Mouse (Mus musculus): ENCODE measurements around the gene Ints3.

Gene Ints3

DNA sequence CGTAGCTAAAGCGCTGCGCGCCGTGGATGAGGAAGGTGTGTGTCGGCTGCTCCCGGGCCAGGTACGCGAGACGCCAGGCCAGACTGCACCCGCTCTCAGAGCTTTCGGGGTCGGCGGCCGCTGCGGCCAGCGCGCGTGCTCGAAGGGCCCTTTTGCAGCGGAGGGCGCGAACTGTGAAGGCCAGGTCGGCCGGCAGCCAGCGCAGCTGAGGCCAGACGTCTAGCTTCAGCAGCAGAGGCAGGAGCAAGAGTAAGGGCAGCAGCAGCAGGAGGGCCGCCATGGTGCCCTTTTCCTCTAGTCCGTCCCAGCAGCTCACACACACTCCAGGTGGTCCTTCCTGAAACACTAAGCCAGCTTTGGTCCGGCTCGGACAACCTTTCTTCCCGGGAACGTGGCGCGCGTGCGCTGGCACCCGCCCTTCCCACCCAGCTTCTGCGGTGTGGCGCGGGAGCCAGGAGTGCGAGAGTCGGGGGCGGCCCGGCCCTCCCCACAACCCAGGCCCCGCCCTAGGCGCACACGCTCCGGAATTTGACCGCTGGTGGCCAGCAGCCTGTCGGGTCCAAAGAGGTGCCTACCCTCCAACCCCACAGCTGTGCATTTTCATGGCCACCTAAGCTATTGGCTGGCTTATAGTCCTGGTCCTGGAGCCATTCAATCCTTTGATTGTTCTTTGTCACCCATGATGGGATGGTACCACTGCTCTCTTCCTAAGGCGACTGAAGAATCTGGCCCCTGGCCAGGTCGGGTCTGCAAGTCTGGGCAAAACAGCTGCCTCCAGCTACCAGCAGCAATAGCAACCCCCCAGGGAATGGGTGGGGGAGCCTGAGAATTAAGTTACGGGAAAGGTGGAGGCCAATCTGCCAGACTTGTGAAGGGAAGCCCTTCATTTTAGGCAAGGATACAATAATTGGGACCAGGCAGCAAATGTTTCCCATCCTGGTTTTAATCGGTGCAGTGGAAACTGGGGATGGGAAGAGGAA is 43.6 kb downstream of the Ints3 start, which contains the start of gene Slc27a3:
Slc27a3 (minus strand) TSS at position 428 of the 980 bp plus-strand sequence.
- no peak for DNase-seq

DNA sequence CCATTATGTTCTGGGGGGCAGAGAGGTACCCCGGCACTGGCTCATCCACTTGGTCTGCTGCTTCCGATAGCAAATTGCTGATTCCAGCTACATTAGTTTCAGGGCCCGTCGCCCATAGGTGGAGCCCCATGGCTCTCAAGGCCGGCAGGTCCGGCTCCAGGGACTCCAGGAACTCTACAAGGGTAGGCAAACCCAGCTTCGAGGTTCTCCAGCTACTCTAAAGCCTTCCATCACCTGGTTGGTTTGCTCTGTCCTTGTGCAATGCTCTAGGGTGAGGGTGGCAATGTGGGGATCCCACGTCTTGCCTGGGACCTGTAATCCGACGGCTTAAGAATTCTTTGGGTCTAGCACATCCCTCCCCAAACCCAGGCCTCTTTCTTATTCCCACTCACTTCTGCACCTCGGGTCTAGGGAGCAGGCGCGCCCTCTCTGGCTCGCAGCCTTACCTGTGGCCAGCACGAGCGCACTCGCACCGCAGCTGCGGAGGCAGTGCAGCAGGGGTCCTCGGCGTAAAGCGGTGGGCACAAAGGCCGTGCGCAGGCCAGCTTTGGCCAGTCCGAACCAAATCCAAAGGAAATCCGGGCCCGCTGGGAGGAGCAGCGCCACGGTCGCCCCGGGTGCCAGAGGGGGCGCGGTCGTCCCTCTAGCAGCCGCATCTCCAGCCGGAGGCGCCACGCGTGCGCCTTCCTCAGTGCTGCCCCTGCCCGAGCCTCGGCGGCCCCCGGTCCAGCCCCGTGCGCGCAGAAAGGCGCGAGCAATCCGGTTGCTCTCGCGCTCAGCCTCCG is 44.5 kb downstream of the Ints3 start:
- peak; percentile 40 for DNase-seq

DNA sequence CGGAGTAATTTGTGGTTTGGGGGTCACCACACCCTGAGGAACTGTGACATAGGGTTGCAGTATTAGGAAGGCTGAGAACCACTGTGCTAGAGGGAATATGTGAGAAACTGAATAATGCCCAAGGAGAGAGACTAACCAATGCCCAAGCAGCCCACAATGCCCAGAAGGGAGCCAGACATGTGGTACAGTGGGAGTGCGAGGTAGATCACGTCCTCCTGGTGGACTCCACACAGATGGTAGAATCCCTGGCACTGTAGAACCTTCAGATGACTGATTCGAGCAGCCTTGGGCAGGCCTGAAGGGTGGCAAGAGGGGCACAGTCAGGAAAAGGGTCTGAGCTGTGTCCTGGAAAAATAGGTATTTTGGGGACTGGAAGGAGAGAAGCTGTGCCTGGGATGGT is 45.2 kb downstream of the Ints3 start:
- no peak for DNase-seq

DNA sequence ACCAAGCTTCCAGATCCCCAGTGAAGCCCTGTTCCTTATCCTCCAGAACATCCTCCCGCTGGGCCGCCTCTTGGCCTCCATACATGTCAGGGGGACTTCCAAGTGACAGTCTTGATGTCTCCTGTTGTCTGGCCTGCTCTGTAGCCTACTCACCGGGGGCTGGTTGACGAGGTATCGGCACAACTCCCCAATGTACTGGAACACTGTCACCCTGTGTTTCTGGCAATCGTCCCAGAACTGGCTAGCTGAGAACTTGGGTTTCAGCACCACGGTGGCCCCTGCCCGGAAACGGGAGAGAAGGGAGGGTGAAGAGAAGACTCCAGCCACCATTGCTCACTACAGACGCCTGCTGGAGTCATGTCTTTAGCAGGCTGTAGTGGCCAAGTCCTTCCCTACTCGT is 45.9 kb downstream of the Ints3 start:
- peak; percentile 50 for DNase-seq

DNA sequence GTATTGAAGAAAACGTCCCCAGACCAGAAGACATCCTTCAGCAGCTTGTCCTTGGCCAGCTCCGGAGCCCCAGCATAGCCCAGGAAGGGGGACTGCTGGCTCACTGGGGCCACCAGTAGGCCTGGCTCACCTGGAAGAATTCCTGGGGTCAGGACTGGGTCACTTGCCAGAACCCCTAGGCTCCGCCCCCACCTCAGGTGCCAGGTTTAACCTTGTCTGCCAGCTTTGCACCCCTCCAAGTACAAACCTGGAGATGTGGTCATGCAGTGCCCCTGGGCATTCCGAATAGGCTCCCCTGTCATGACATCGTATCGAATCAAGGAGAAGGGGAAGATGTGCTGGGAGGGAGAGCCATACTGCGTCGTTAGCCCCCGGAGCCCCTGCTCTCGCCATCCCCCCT is 46.6 kb downstream of the Ints3 start:
- no peak for DNase-seq

DNA sequence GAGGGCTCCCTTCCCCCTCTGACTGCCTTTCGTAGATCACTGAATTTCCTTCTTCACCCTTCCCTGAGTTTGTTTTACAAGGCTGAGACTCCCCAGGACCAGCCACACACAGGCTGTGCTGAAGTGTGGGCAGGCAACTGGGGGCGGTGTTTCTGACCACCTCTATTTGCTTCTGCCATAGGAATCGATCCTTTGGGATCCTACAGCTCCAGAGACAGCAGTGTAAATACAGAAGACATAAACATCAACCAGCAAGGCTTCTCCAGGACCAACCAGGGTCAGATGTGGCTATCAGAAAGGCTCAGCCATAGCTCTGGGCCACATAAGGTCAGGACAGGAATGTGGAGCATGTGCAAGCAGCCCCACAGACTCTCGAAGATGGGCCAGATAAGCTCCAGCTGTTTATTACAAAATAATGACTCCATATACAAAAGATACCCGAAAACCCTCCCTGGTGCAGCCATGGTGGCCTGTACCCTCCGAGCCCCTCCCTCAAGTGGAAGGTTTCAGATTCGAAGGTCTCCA is 48.5 kb downstream of the Ints3 start:
- no peak for DNase-seq

DNA sequence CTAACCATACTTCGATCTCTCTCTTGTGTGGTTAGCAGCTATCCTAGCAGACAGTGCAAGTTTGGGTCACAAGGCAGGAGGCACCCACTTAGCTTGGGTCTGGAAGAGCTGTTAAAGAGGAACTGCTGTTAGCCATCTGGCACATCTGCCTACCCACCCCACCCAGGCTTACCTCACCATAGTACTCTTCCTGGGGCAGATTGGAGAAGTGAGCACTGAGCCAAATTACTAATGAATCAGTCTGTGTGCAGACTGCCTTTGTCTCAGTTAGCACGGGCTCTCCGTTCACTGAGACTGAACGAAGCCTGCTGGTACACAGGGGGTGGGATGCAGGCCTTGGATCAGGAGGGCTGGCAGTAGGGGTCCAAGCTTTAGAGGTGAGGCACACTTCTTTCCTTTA is 49.7 kb downstream of the Ints3 start:
- DNase-seq = no peak

DNA sequence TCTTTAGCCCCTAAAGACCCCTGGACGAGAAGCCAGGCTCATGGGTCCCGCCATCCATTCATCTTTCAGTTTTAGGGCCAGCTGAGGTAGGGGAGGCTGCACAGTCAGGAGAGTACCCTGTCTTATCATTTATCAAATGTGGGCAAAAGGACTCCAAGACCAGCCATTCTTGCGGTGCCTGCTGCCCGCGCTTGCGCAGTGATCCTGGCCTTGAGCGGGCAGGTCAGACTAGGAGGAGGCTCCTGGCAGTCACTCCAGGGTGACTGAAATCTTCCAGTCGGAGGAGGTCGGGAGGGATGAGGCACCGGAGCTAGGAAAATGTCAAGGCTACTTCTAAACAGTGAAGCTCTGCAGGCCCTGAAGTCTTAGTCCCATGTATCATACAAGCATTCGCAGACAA is 51.7 kb downstream of the Ints3 start:
- DNase-seq = no peak

DNA sequence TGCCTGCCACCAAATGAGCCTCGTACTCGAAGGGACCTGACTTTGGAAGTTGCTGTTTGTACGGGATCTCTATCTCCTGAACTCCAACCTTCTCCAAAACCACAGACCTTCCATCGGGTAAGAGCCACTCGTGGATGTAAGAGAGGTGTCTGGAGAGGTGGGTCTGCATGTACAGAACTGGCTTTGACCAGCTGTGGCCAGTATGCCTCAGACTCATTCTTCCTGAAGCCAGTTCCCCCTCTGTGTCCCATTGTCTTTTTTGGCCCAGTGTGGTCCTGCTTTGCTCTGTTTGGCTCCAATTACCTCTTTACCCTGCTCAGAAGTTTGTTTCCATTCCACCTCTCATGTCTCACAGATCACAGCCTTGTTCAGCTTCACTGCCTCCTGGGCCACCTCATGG is 54.9 kb downstream of the Ints3 start:
- no peak for DNase-seq

DNA sequence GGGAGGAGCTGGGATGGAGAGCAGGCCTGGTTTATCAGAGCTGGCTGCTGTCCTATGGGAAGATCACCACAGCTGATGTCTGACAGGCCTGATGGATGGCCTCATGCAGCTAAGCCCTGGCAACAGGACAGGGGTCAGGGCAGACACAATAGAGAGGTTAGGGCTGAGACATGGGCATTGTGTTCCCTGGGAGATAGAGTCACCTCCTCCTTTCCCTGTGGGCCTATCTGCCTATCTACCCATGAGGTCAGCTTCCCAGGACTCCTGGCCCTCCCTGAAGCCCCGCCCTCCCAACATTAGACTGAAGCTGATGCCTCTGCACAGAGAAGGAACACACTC is 57.2 kb downstream of the Ints3 start:
- no peak for DNase-seq

DNA sequence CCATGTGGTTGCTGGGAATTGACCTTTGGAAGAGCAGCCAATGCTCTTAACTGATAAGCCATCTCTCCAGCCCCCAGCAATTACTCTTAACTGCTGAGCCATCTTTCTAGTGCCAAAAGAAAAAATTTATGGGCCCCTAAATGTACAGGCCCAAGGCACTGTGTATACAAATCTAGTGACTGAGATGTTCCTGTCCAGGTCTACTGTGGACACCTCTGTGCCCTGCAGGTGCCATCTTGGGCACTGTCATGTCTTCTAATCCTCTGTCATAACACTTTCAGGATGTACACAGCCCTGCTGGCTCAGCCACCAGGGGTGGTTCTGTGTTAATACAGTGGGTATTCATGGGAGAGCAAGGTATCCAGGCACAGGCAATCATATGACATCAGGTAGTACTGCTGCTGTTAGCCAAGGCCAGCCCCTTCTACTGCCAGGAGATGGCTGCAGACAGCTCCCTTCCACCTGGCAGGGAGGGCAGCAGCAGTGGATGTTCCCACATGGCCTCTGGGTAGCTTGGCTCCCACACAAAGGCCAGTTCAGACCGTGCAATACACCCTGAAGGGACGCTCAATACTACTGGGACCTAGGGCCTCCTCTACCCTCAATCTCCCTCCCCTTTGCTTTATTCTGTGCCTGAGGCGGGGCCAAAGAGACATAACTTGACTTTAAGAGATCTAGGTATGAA is 57.7 kb downstream of the Ints3 start:
- DNase-seq = no peak

DNA sequence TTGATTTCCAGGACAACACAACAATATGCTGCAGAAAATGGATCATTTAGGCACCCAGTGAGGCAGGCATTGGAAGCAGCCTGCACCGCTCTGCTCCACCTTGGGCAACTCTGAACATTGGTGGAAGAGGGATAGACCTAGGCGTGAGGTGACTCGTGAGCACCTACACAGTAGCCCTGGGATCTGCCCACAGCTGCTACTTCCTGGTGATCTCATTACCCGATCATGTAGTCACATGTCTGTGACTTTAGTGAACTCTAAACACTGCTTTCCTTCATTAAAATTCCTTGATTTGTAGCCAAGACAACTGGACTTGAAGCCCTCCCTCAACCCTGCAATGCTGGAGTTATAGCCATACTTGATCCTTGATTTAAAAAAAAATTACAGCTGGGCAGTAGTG is 59.1 kb downstream of the Ints3 start:
- DNase-seq = no peak

DNA sequence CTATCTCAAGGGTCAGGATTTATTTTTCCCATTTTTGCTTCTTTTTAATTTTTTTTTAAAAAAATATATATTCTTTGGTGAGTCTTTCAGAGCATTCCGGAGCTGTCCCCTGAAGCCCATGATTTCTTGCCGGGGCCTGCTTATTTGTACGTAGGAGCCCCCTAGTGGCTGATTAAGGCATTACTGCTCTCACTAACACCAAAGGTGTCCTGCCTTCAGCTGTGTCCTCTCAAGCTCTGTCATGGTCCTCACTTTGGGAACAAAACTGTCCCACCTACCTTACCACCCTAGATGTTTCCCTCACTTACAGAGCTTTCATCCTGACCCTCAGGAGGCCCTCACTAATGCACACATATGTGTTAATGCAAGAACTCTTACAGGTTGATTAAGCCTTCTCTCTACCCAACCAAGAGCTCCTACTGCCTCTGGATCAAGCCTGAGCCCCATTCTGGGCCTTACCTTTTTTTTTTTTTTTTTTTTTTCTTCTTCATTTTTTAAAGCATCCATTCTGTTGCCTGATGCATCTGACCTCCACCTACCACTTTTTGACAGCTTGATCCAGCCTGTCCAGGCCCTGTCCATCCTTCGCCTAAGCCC is 59.9 kb downstream of the Ints3 start:
- peak; percentile 80 for DNase-seq

DNA sequence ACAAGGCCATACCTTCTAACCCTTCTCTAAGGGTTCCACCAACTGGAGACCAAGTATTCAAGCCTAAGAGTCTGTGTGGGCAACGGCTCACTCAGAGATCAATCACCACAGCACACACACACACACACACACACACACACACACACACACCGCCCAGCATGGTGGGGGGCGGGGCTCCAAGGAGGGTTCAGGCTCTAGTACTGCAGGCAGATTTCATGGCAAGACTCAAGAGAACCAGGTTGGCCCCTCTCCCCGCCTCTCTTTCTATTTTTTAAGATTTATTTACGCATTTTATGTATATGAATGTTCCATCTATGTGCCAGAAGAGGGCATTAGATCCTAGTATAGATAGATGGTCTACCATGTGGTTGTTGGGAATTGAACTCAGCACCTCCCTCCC is 60.6 kb downstream of the Ints3 start:
- DNase-seq = no peak

DNA sequence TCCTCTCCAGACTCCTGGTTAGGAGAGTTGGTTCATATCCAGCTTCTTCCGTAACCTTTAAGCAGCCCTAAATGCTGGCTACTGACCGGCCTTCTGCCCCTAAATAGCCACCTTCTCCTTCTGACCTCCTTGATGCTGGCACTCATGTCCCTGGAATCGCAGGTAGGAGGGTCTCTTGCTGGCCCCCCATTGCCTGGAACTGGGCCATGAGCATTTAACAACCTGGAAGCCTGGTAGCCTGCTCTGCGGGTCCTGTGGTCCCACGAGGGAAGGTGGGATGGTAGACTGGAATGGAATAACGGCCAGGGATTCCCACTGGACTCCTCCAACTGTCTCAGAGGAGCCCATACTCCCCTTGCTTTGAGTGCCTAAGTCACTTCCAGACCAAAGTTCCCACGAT is 61.6 kb downstream of the Ints3 start:
- DNase-seq = no peak

DNA sequence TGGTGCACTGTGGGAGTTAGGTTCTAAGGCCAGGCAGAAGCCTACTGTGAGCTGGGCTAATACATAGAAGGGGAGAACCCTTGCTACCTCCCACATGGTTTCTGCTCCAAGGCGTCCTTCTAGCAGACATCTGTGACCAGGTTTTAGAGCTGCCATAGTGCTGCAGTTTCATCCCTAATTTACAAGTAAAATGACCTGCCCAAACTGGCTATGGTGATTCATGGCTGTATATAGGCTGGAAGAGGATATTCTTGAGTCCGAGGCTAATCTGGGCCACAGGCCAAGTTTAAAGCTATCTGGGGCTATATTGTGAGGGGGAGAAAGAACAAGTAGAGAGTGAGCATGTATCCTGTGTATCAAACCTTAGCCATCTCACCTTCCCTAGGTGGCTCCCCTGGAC is 64.4 kb downstream of the Ints3 start:
- DNase-seq = peak; percentile 70

DNA sequence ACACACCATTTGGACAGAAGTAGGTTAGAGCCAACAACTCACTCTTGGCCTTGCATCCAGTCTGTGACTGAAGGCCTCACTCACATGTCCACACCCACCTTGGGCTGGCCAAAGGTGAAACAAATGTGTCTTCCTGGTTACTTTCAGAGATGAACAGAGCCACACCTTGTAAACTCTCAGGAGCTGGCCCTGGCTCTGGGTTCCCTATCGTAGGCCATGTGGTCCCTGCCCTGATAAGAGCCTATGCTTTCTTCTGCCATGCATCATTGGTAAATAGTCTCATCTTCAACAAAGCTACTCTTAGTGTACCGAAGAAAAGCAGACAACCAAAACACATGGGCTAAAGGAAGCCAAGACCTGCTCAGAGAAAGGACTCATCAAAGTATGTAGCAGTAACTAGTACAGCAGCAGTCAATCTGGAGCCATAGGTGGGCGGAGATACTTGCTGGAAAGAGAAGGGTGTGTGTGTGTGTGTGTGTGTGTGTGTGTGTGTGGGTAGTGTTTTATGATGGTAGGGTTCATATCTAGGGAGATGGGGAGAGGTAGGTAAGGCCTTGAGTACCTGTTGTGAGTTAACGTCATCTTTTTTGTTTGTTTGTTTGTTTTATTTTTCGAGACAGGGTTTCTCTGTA is 66.3 kb downstream of the Ints3 start:
- no peak for DNase-seq

DNA sequence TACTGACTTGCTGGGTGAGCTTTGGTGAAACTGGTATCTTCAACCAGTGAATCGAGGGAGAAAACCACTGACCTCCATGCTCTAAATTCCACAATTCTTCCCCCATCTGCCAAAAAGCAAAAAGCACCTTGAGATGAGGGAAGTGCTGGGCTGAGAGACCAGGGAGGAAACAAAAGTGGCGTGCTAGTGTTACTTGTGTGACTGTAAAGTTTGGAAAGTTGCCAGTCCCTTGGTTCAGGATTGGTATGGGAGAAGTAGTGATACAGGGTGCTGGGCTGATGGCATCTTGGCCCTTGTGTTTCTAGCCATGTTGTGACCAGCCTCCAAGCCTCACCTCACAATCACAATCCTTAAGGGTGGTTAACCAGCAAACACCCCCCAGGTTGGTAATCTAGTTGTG is 71.1 kb downstream of the Ints3 start:
- no peak for DNase-seq

DNA sequence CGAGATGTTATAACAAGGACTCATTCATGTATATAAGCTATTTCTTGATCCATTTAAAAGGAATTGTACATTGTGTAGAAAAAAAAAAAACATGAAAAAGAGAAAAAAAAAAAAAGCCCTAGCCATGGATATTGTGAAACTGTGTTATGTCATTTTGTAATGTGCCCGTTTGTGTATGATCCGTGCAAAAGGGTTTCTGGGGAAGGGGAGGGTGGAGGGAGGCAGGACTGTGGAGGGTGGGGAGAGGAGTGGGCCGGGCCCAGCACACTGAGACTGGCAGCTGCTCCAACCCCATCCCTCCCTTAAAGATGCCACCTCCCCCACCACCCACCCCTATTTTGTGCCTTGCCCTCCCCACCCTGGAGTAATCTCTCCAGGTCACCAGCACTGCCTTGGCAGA is 71.9 kb downstream of the Ints3 start:
- DNase-seq = no peak

DNA sequence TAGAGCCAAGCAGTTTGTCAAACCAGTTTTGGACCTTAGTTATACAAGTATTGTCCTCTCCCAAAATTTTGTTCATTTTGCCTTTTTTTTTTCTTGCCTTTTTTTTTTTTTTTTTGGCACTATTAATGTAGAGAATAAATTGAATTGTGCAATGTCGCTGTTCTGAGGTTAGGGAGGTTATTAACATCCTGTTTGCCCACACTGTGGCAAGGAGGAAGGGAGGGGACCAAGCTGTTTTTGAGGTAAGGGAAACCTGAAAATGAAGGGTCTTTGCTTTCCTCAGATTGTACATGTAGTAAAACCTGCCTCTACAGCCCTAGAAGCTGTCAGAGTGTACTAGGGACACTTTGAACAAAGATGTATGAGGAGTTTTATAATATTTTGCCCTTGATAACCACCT is 74.2 kb downstream of the Ints3 start:
- DNase-seq = no peak

DNA sequence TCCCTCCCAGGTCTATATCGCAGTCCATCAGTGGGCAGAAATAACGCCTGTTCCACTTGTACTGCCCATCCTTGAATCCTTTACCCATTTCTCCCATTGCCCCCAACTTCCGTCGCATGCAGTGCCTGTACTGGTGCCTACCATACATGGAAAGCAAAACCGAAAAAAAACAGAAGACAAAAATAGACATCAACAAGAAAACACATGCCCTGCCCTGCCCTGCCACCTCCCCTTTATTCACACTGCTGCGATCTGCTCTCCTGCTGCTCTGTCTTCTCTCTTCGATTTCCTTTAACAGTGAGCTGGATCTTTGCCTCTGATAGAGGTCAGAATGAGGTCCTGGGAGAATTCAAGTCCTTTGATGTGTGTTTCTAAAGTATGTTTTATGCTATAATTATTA is 75.5 kb downstream of the Ints3 start:
- no peak for DNase-seq

DNA sequence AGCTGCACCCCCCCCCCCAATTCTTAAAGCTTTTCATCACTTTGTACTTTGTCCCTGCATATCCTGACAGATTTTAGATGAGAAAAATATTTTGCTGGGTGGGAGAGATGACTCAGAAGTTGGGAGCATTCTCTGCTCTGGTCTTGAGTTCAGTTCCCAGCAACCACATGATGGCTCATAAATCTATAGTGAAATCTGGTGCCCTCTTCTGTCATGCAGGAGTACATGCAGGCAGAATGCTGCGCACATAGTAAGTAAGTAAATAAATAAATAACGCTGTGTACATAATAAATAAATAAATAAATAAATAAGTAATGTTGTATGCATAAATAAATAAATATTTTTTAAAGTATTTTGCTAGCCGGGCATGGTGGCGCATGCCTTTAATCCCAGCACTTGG is 85.6 kb downstream of the Ints3 start:
- no peak for DNase-seq
